Mouse (Mus musculus) B cell, adult 62 days (primary cell): Measurements from ENCODE around the gene Mafg. TPM values are rescaled to one million over a fixed set of nuclear protein-coding genes. Genes with fewer than 3 reads are reported as not detected.

Source experiments
- total RNA-seq: library from RNA; stranded (reverse); gene quantifications from 4 replicates; pipeline ENCODE4 v1.2.4, GENCODE M21; 2023

Mafg gene
- 66.1 to 75.4 TPM (median 73.7 TPM) in 4 replicates for total RNA-seq

GRCm38 (mm10) chr11:120633520-120634343 is at the start of gene Mafg:
Gene Mafg, minus strand, starts transcription at chr11:120633600.

GRCm38 (mm10) chr11:120672687-120673593 is 39.5 kb upstream of the Mafg start, which contains the start of gene Aspscr1:
Gene Aspscr1, plus strand, starts transcription at chr11:120672973.

GRCm38 (mm10) chr11:120661076-120661460 is 27.7 kb upstream of the Mafg start, which contains the start of gene Notum:
Gene Notum, minus strand, starts transcription at chr11:120661175.

GRCm38 (mm10) chr11:120648001-120648476 is 14.6 kb upstream of the Mafg start, which contains the start of gene Myadml2:
Gene Myadml2, minus strand, starts transcription at chr11:120648158.

GRCm38 (mm10) chr11:120643601-120643987 is 10.2 kb upstream of the Mafg start, which contains the start of gene Pycr1:
Gene Pycr1, minus strand, starts transcription at chr11:120643769.

GRCm38 (mm10) chr11:120625152-120625775 is 8.1 kb downstream of the Mafg start, which contains the start of gene Sirt7:
Gene Sirt7, minus strand, starts transcription at chr11:120625240.

GRCm38 (mm10) chr11:120617519-120618112 is 15.8 kb downstream of the Mafg start, which contains the start of gene Pcyt2:
Gene Pcyt2, minus strand, starts transcription at chr11:120617936.

GRCm38 (mm10) chr11:120608241-120609034 is 25.0 kb downstream of the Mafg start, which contains the start of gene Npb:
Gene Npb, plus strand, starts transcription at chr11:120608477.

GRCm38 (mm10) chr11:120598283-120598989 is 35.0 kb downstream of the Mafg start, which contains the start of the genes Alyref and Anapc11:
Gene Alyref, minus strand, starts transcription at chr11:120598365.
Gene Anapc11, plus strand, starts transcription at chr11:120598421.

GRCm38 (mm10) chr11:120581490-120582267 is 51.7 kb downstream of the Mafg start, which contains the start of gene Arhgdia:
Gene Arhgdia, minus strand, starts transcription at chr11:120581624.

Other genes with a start within 250 kb of the Mafg start
- 65.3 to 69.1 TPM (median 67.1 TPM) in 4 replicates for gene Nploc4, start 195.9 kb downstream of the Mafg start, total RNA-seq
- 0.69 to 24.1 TPM in 2 of 4 replicates, not detected in the others for gene Tspan10, start 191.0 kb downstream of the Mafg start, total RNA-seq
- 0.88 TPM in 1 of 4 replicates, not detected in the others for gene Pde6g, start 180.1 kb downstream of the Mafg start, total RNA-seq
- 4.3 to 7.5 TPM (median 4.8 TPM) in 4 replicates for gene Oxld1, start 175.5 kb downstream of the Mafg start, total RNA-seq
- 28.8 to 40.2 TPM (median 32.1 TPM) in 4 replicates for gene Ccdc137, start 175.5 kb downstream of the Mafg start, total RNA-seq
- gene Arl16, start 166.0 kb downstream of the Mafg start, total RNA-seq = 4.9 to 14.4 TPM (median 11.7 TPM) in 4 replicates
- gene Mrpl12, start 149.0 kb downstream of the Mafg start, total RNA-seq = 31.5 to 40.7 TPM (median 34.0 TPM) in 4 replicates
- 12.3 to 14.2 TPM (median 13.2 TPM) in 4 replicates for gene Slc25a10, start 141.8 kb downstream of the Mafg start, total RNA-seq
- not detected in 4 replicates for gene Gcgr, start 102.9 kb downstream of the Mafg start, total RNA-seq
- 38.2 to 45.1 TPM (median 40.3 TPM) in 4 replicates for gene Mcrip1, start 83.9 kb downstream of the Mafg start, total RNA-seq
- gene Ppp1r27, start 82.5 kb downstream of the Mafg start, total RNA-seq = not detected in 4 replicates
- 147 to 174 TPM (median 161 TPM) in 4 replicates for gene P4hb, start 60.3 kb downstream of the Mafg start, total RNA-seq
- 511 to 532 TPM (median 521 TPM) in 4 replicates for gene Arhgdia, start 52.0 kb downstream of the Mafg start, total RNA-seq
- 140 to 161 TPM (median 155 TPM) in 4 replicates for gene Alyref, start 35.2 kb downstream of the Mafg start, total RNA-seq
- gene Anapc11, start 35.2 kb downstream of the Mafg start, total RNA-seq = 39.9 to 45.2 TPM (median 44.4 TPM) in 4 replicates
- gene Npb, start 25.1 kb downstream of the Mafg start, total RNA-seq = not detected in 4 replicates
- gene Pcyt2, start 15.7 kb downstream of the Mafg start, total RNA-seq = 101 to 110 TPM (median 102 TPM) in 4 replicates
- 95.8 to 118 TPM (median 106 TPM) in 4 replicates for gene Sirt7, start 8.4 kb downstream of the Mafg start, total RNA-seq
- gene Pycr1, start 10.2 kb upstream of the Mafg start, total RNA-seq = 0.81 to 4.3 TPM (median 1.4 TPM) in 4 replicates
- gene Myadml2, start 14.6 kb upstream of the Mafg start, total RNA-seq = 1.5 to 2.0 TPM in 2 of 4 replicates, not detected in the others
- not detected in 4 replicates for gene Notum, start 27.6 kb upstream of the Mafg start, total RNA-seq
- gene Aspscr1, start 39.4 kb upstream of the Mafg start, total RNA-seq = 95.9 to 114 TPM (median 110 TPM) in 4 replicates
- gene Cenpx, start 80.1 kb upstream of the Mafg start, total RNA-seq = 26.6 to 39.0 TPM (median 29.3 TPM) in 4 replicates
- gene Lrrc45, start 80.3 kb upstream of the Mafg start, total RNA-seq = 36.7 to 47.4 TPM (median 37.6 TPM) in 4 replicates
- gene Rac3, start 87.9 kb upstream of the Mafg start, total RNA-seq = 0.86 TPM in 1 of 4 replicates, not detected in the others
- 13.4 to 18.0 TPM (median 16.8 TPM) in 4 replicates for gene Dcxr, start 93.7 kb upstream of the Mafg start, total RNA-seq
- gene Cbr2, start 98.5 kb upstream of the Mafg start, total RNA-seq = not detected in 4 replicates
- 33.4 to 46.4 TPM (median 42.5 TPM) in 4 replicates for gene Hmga1b, start 129.2 kb upstream of the Mafg start, total RNA-seq
- 12.1 to 16.6 TPM (median 12.6 TPM) in 4 replicates for gene Rfng, start 150.6 kb upstream of the Mafg start, total RNA-seq
- gene Gps1, start 150.7 kb upstream of the Mafg start, total RNA-seq = 70.3 to 87.1 TPM (median 75.6 TPM) in 4 replicates
- gene Dus1l, start 162.8 kb upstream of the Mafg start, total RNA-seq = 49.8 to 57.3 TPM (median 53.2 TPM) in 4 replicates
- 117 to 130 TPM (median 124 TPM) in 4 replicates for gene Fasn, start 190.9 kb upstream of the Mafg start, total RNA-seq